Mouse (Mus musculus): Measurements from ENCODE around the gene Tecta.

- TF ChIP-seq CTCF (IDR thresholded peaks at IDR 0.05; ENCODE audit: low read depth, low read length) (no peak), TAL1 (conservative IDR thresholded peaks at IDR 0.05; ENCODE audit: low read depth, low read length) (no peak), GATA1 (IDR thresholded peaks at IDR 0.05; ENCODE audit: borderline replicate concordance, low read length) (no peak), GATA2 (IDR thresholded peaks at IDR 0.05; ENCODE audit: borderline replicate concordance, low read depth, low read length) (no peak), POLR2AphosphoS5 (IDR thresholded peaks at IDR 0.05; ENCODE audit: insufficient replicate concordance, low read depth, low read length) (no peak)
These were observed 95.8 kb downstream of the Tecta start for GRCm38 (mm10) chr9:42303894-42304293.

All from G1E (cell line).